Mouse (Mus musculus) cerebellum, adult 2 months (tissue): ENCODE data around the gene 5730522E02Rik.

ENCODE experiments used
- CTCF ChIP-seq: fragments of 200-500 bp; IDR thresholded peaks from 2 replicates; pipeline ENCODE4 v1.5.1; 2011; ENCODE audit warnings: low read depth, mild to moderate bottlenecking, control low read depth, low read length, moderate library complexity, borderline replicate concordance; ENCODE audit not compliant: insufficient read depth
- POLR2A ChIP-seq: fragments of 200-500 bp; IDR thresholded peaks from 2 replicates; pipeline ENCODE4 v1.6.1; 2011; ENCODE audit warnings: low read length, control low read depth, borderline replicate concordance; ENCODE audit not compliant: insufficient read depth

- TF ChIP-seq POLR2A (no peak), CTCF (no peak)
Observed at GRCm38 (mm10) chr11:25594780-25595179, 615.8 kb downstream of the 5730522E02Rik start.
